In genomic region chr1:79571912-79572311, GRCm38 (mm10) we compare ENCODE assay signal across 30 mouse cellular contexts.
DNase-seq lines count a peak whose midpoint lies in the region; ATAC-seq and TF ChIP-seq lines count a peak whose summit lies in the region.
"Had no signal": no experiment of that assay in that cellular context is flagged by ENCODE, and none has a peak within 500 bp of the region (broad histone marks: within the 10 kb centered on the region; RNA-seq: fewer than 3 reads in every experiment).

No protein-coding gene starts in this region.

- no peaks in the 10 kb centered on the region for H3K27me3 ChIP-seq in kidney, adult 2 months (replicated peaks; ENCODE audit: control insufficient read depth, insufficient read depth, low read length)
- no peaks in the 10 kb centered on the region for H3K27me3 ChIP-seq in heart, embryonic 12.5 days (replicated peaks)
- H3K27me3 ChIP-seq: heart, embryonic 15.5 days; hindbrain, embryonic 12.5 days; kidney, embryonic 15.5 days; liver, embryonic 12.5 days; megakaryocyte, embryonic 14.5 days; midbrain, embryonic 13.5 days had no signal

- no peak overlapping the region for H3K4me3 ChIP-seq in kidney, adult 2 months (ENCODE audit: insufficient read depth, low read depth, low read length)
- H3K4me3 ChIP-seq in heart, embryonic 12.5 days = no peak overlapping the region
- H3K4me3 ChIP-seq: erythroblast, embryonic 14.5 days; heart, embryonic 15.5 days; hindbrain, embryonic 12.5 days; kidney, embryonic 15.5 days; layer of hippocampus, adult 2 months; liver, embryonic 12.5 days; megakaryocyte, embryonic 14.5 days; midbrain, embryonic 13.5 days had no signal

- ATAC-seq in heart, embryonic 12.5 days (ENCODE audit: insufficient number of reproducible peaks, low FRiP score) = no peak
- ATAC-seq: forebrain, postnatal 0 days; liver, embryonic 12.5 days; liver, postnatal 0 days; midbrain, embryonic 13.5 days had no signal

- peak; percentile 22 to 34 for DNase-seq in cerebellum, postnatal 10 days
- DNase-seq in cerebellum, adult 11 months = no peak
- DNase-seq in CD4-positive, CD25-positive, alpha-beta regulatory T cell, adult 2 months (ENCODE audit: low read depth, low spot score) = peak; percentile 40
- peak; percentile 50 for DNase-seq in NIH3T3 (ENCODE audit: low read depth)
- DNase-seq in induced T-regulatory cell, adult 2 months (ENCODE audit: low read depth) = peak; percentile 16
- DNase-seq in kidney, adult 2 months = no peak
- no peak for DNase-seq in right cerebral cortex, postnatal 4 days
- DNase-seq: adrenal gland, adult 8-10 months; cerebellum, adult 9-10 months; forebrain, postnatal 0 days; gastrocnemius, postnatal 10 days; kidney, adult 11 months; kidney, postnatal 25 days; left cerebral cortex, postnatal 4 days; liver, postnatal 0 days; lung, postnatal 36 days; right cerebral cortex, adult 18-20 months; thymus, adult 18-20 months; thymus, postnatal 36 days had no signal

- 89% methylated on average over 4 of the region's 4 CpGs for WGBS in kidney, adult 2 months
- 76% methylated on average over 4 of the region's 4 CpGs for WGBS in heart, embryonic 12.5 days

- no peaks in the 10 kb centered on the region for H3K4me1 ChIP-seq in kidney, adult 2 months (ENCODE audit: control insufficient read depth, insufficient read depth, low read length)
- H3K4me1 ChIP-seq in heart, embryonic 12.5 days (replicated peaks) = no peaks in the 10 kb centered on the region
- H3K4me1 ChIP-seq: heart, embryonic 15.5 days; hindbrain, embryonic 12.5 days; kidney, embryonic 15.5 days; liver, embryonic 12.5 days; megakaryocyte, embryonic 14.5 days; midbrain, embryonic 13.5 days had no signal

- TF ChIP-seq POLR2A in kidney, adult 2 months (IDR thresholded peaks at IDR 0.05; ENCODE audit: low read depth, low read length) = no peak

- no peaks in the 10 kb centered on the region for H3K9me3 ChIP-seq in heart, embryonic 12.5 days (replicated peaks)
- H3K9me3 ChIP-seq: G1E; heart, embryonic 15.5 days; hindbrain, embryonic 12.5 days; kidney, embryonic 15.5 days; liver, embryonic 12.5 days; midbrain, embryonic 13.5 days had no signal

- TF ChIP-seq CTCF in kidney, adult 2 months (conservative IDR thresholded peaks at IDR 0.05; ENCODE audit: insufficient read depth, insufficient read length, low read depth, low read length) = no peak

- H3K4me2 ChIP-seq in heart, embryonic 12.5 days = no peak overlapping the region
- H3K4me2 ChIP-seq: heart, embryonic 15.5 days; hindbrain, embryonic 12.5 days; kidney, embryonic 15.5 days; liver, embryonic 12.5 days; midbrain, embryonic 13.5 days had no signal

- H3K9ac ChIP-seq in heart, embryonic 12.5 days = no peak overlapping the region
- H3K9ac ChIP-seq: forebrain, postnatal 0 days; heart, embryonic 15.5 days; hindbrain, embryonic 12.5 days; kidney, embryonic 15.5 days; liver, embryonic 12.5 days; liver, postnatal 0 days; midbrain, embryonic 13.5 days had no signal

- H3K27ac ChIP-seq in kidney, adult 2 months (ENCODE audit: insufficient read depth, low read depth, low read length) = no peak overlapping the region
- no peak overlapping the region for H3K27ac ChIP-seq in heart, embryonic 12.5 days (ENCODE audit: poor library complexity, severe bottlenecking)
- H3K27ac ChIP-seq: heart, embryonic 15.5 days; hindbrain, embryonic 12.5 days; kidney, embryonic 15.5 days; layer of hippocampus, adult 2 months; liver, embryonic 12.5 days; midbrain, embryonic 13.5 days; stomach, postnatal 0 days had no signal

- H3K36me3 ChIP-seq in kidney, adult 2 months (ENCODE audit: control insufficient read depth, insufficient read depth, low read length) = no peaks in the 10 kb centered on the region
- no peaks in the 10 kb centered on the region for H3K36me3 ChIP-seq in heart, embryonic 12.5 days
- H3K36me3 ChIP-seq: G1E; heart, embryonic 15.5 days; hindbrain, embryonic 12.5 days; kidney, embryonic 15.5 days; liver, embryonic 12.5 days; midbrain, embryonic 13.5 days had no signal

Comparison
In these comparisons a context has a peak if more than half of its experiments do, and no peak if none do; other contexts are left out.
1. DNase-seq: peak in cerebellum, postnatal 10 days (2 of 2), CD4-positive, CD25-positive, alpha-beta regulatory T cell, adult 2 months (single experiment), NIH3T3 (single experiment) and induced T-regulatory cell, adult 2 months (single experiment); none in cerebellum, adult 11 months (single experiment), kidney, adult 2 months (single experiment) and right cerebral cortex, postnatal 4 days (single experiment).